29 mouse cellular contexts compared by ENCODE assay signal in the genomic region with DNA sequence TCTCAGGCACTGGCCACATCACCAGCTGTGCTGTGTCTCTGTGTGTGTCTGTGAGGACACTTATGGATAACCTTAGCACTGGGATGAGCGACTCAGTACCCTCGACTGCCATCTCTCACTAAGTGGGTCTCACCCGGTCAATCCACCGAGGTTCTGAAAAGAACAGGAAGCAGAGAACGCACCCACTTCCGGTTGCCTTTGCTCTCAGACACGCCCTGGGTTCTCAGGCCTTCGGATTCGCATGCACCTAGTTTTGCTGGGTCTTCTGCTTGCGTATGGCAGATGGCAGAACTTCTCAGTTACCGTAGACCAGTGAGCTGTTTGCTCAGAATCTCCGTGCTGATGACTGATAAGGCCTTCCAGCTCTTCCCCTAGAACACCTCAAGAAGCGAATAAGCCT. TPM values are rescaled to one million over a fixed set of nuclear protein-coding genes. Genes with fewer than 3 reads are reported as not detected.
DNase-seq lines count a peak whose midpoint lies in the region; ATAC-seq lines count a peak whose summit lies in the region.
"Had no signal": no experiment of that assay in that cellular context is flagged by ENCODE, and none has a peak within 500 bp of the region (broad histone marks: within the 10 kb centered on the region; RNA-seq: fewer than 3 reads in every experiment).

No protein-coding gene starts in this region.

- H3K36me3 ChIP-seq in limb, embryonic 10.5 days = no peaks in the 10 kb centered on the region
- no peaks in the 10 kb centered on the region for H3K36me3 ChIP-seq in forebrain, embryonic 16.5 days (ENCODE audit: control insufficient read depth, insufficient read depth)
- H3K36me3 ChIP-seq: embryonic facial prominence, embryonic 13.5 days; forebrain, embryonic 10.5 days; limb, embryonic 15.5 days; midbrain, embryonic 10.5 days; neural tube, embryonic 12.5 days; stomach, embryonic 15.5 days had no signal

- H3K27ac ChIP-seq in limb, embryonic 10.5 days = no peak overlapping the region
- no peak overlapping the region for H3K27ac ChIP-seq in forebrain, embryonic 16.5 days (ENCODE audit: low read length)
- H3K27ac ChIP-seq: embryonic facial prominence, embryonic 13.5 days; forebrain, embryonic 10.5 days; hindbrain, postnatal 0 days; kidney, postnatal 0 days; limb, embryonic 15.5 days; liver, embryonic 14.5 days; midbrain, embryonic 10.5 days; neural tube, embryonic 12.5 days; stomach, embryonic 15.5 days had no signal

- no peak overlapping the region for H3K4me2 ChIP-seq in forebrain, embryonic 16.5 days (ENCODE audit: low read length)
- H3K4me2 ChIP-seq: embryonic facial prominence, embryonic 13.5 days; limb, embryonic 15.5 days; lung, embryonic 14.5 days; neural tube, embryonic 12.5 days; stomach, embryonic 15.5 days had no signal

- ATAC-seq in forebrain, embryonic 16.5 days = no peak
- ATAC-seq: hindbrain, postnatal 0 days; intestine, embryonic 16.5 days; midbrain, embryonic 16.5 days; Patski had no signal

- no peak overlapping the region for H3K9ac ChIP-seq in forebrain, embryonic 16.5 days (replicated peaks; ENCODE audit: low read depth, low read length)
- H3K9ac ChIP-seq: embryonic facial prominence, embryonic 13.5 days; limb, embryonic 15.5 days; liver, embryonic 14.5 days; lung, embryonic 14.5 days; neural tube, embryonic 12.5 days; stomach, embryonic 15.5 days had no signal

- H3K4me1 ChIP-seq in limb, embryonic 10.5 days = no peaks in the 10 kb centered on the region
- H3K4me1 ChIP-seq in forebrain, embryonic 16.5 days (replicated peaks; ENCODE audit: control insufficient read depth, insufficient read depth, low read length) = no peaks in the 10 kb centered on the region
- H3K4me1 ChIP-seq: embryonic facial prominence, embryonic 13.5 days; forebrain, embryonic 10.5 days; limb, embryonic 15.5 days; midbrain, embryonic 10.5 days; neural tube, embryonic 12.5 days; stomach, embryonic 15.5 days had no signal

- no peaks in the 10 kb centered on the region for H3K27me3 ChIP-seq in limb, embryonic 10.5 days (ENCODE audit: low read depth, poor library complexity, severe bottlenecking)
- H3K27me3 ChIP-seq in forebrain, embryonic 16.5 days (replicated peaks; ENCODE audit: control insufficient read depth, insufficient read depth, low read length) = no peaks in the 10 kb centered on the region
- H3K27me3 ChIP-seq: embryonic facial prominence, embryonic 13.5 days; limb, embryonic 15.5 days; neural tube, embryonic 12.5 days; Patski; stomach, embryonic 15.5 days had no signal

- no peaks in the 10 kb centered on the region for H3K9me3 ChIP-seq in limb, embryonic 10.5 days (replicated peaks)
- H3K9me3 ChIP-seq in forebrain, embryonic 16.5 days (ENCODE audit: control insufficient read depth, low read length) = no peaks in the 10 kb centered on the region
- H3K9me3 ChIP-seq: forebrain, embryonic 10.5 days; limb, embryonic 15.5 days; midbrain, embryonic 10.5 days; neural tube, embryonic 12.5 days; stomach, embryonic 15.5 days had no signal

- 95% methylated on average over 13 of the region's 13 CpGs for WGBS in limb, embryonic 10.5 days
- 95% methylated on average over 13 of the region's 13 CpGs for WGBS in forebrain, embryonic 16.5 days

- no peak overlapping the region for H3K4me3 ChIP-seq in limb, embryonic 10.5 days
- H3K4me3 ChIP-seq in forebrain, embryonic 16.5 days (replicated peaks; ENCODE audit: low read length) = no peak overlapping the region
- H3K4me3 ChIP-seq: embryonic facial prominence, embryonic 13.5 days; forebrain, embryonic 10.5 days; limb, embryonic 15.5 days; midbrain, embryonic 10.5 days; neural tube, embryonic 12.5 days; stomach, embryonic 15.5 days had no signal

- peak; percentile 16 for DNase-seq in CD4-positive helper T cell, adult 2 months (ENCODE audit: low read depth, low spot score)
- DNase-seq in CD4-positive, CD25-positive, alpha-beta regulatory T cell, adult 2 months (ENCODE audit: low read depth, low spot score) = peak; percentile 39
- DNase-seq in limb, embryonic 10.5 days (ENCODE audit: low spot score) = peak; percentile 15
- DNase-seq in thymus, postnatal 36 days = peak; percentile 38 to 63
- no peak for DNase-seq in gastrocnemius, postnatal 25 days
- DNase-seq: adrenal gland, postnatal 36 days; cerebellum, adult 18-20 months; cerebellum, postnatal 10 days; gastrocnemius, postnatal 10 days; heart, postnatal 14 days; kidney, adult 8-10 months; kidney, postnatal 4 days; layer of hippocampus, postnatal 36 days; left cerebral cortex, postnatal 4 days; lung, embryonic 14.5 days; lung, postnatal 14 days had no signal

RNA-seq across cellular contexts. Expression of gene Bach1, which starts 52.5 kb away (rescaled TPM):
- 12.5 and 15.4 TPM in 2 replicates for polyA plus RNA-seq in limb, embryonic 10.5 days (2016; fragmentation: Nextera tagmentation; extraction: Ambion mirVana)
- 21.4 TPM in 2 replicates for polyA plus RNA-seq in forebrain, embryonic 16.5 days (2015; fragmentation: Nextera tagmentation; extraction: Ambion mirVana)
- 10 to 100 TPM; 13.8 to 18.0 TPM for total RNA-seq in gastrocnemius, postnatal 25 days (2021)
